Mouse (Mus musculus): ENCODE results near the gene Ssc4d. TPM values are rescaled to one million over a fixed set of nuclear protein-coding genes. Genes with fewer than 3 reads are reported as not detected.

The Ssc4d gene
- polyA plus RNA-seq, 1 experiment from 2014 or later, result 3.8 TPM

DNA sequence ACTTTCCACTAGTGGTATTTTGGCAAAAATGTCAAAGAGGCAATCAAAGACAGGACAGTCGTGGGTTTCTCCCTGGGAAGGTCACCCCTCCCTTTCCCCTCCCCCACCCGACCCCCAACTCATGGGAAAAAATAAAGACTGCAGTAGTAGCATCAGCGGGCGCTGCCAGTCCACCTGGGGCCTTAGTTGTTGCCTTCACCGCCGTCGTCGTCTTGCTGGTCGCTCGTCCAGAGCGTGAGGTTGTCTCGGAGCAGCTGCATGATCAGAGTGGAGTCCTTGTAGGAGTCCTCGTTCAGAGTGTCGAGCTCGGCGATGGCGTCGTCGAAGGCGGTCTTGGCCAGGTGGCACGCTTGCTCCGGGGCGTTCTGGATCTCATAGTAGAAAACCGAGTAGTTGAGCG is 63.5 kb downstream of the Ssc4d start:
- Histone ChIP-seq H3K9ac (no peak overlapping the region), H3K4me3 (ENCODE audit: low read depth, low read length) (no peak overlapping the region), H3K9me3 (ENCODE audit: low read depth, low read length) (no peaks in the 10 kb centered on the region), H3K27me3 (ENCODE audit: insufficient read depth, low read length) (no peaks in the 10 kb centered on the region), H3K27ac (ENCODE audit: low read depth) (no peak overlapping the region), H3K36me3 (ENCODE audit: insufficient read depth) (peaks cover 72% of the 10 kb centered on the region), H3K4me1 (ENCODE audit: insufficient read depth) (peaks cover 3% of the 10 kb centered on the region; the same call in 1 of the 2 replicates), H3K4me2 (no peak overlapping the region)
- no peak for DNase-seq
- ATAC-seq (ENCODE audit: insufficient read depth), result no peak
- TF ChIP-seq CTCF (IDR thresholded peaks at IDR 0.05; ENCODE audit: low read depth), result no peak
- WGBS, result 89% methylated on average over 25 of the region's 25 CpGs

Other genes with a start within 250 kb of the Ssc4d start
- gene Tmem120a, start 230.1 kb downstream of the Ssc4d start, polyA plus RNA-seq (2014; fragmentation: Nextera tagmentation; extraction: Ambion mirVana), result 38.6 and 43.5 TPM in 2 replicates
- gene Styxl1, start 196.1 kb downstream of the Ssc4d start, polyA plus RNA-seq (2014; fragmentation: Nextera tagmentation; extraction: Ambion mirVana), result not detected in 2 replicates
- 464 and 470 TPM in 2 replicates for gene Mdh2, start 196.1 kb downstream of the Ssc4d start, polyA plus RNA-seq (2014; fragmentation: Nextera tagmentation; extraction: Ambion mirVana)
- gene Srrm3, start 167.6 kb downstream of the Ssc4d start, polyA plus RNA-seq (2014; fragmentation: Nextera tagmentation; extraction: Ambion mirVana), result 0.17 and 0.38 TPM in 2 replicates
- gene Hspb1, start 86.6 kb downstream of the Ssc4d start, polyA plus RNA-seq (2014; fragmentation: Nextera tagmentation; extraction: Ambion mirVana), result 62.8 and 68.1 TPM in 2 replicates
- 74.7 and 79.0 TPM in 2 replicates for gene Ywhag, start 39.9 kb downstream of the Ssc4d start, polyA plus RNA-seq (2014; fragmentation: Nextera tagmentation; extraction: Ambion mirVana)
- not detected in 2 replicates for gene Zp3, start 5.6 kb upstream of the Ssc4d start, polyA plus RNA-seq (2014; fragmentation: Nextera tagmentation; extraction: Ambion mirVana)
- 21.4 and 24.4 TPM in 2 replicates for gene Dtx2, start 20.3 kb upstream of the Ssc4d start, polyA plus RNA-seq (2014; fragmentation: Nextera tagmentation; extraction: Ambion mirVana)
- 23.8 and 26.7 TPM in 2 replicates for gene Upk3b, start 64.0 kb upstream of the Ssc4d start, polyA plus RNA-seq (2014; fragmentation: Nextera tagmentation; extraction: Ambion mirVana)
- gene Upk3bl, start 80.0 kb upstream of the Ssc4d start, polyA plus RNA-seq (2014; fragmentation: Nextera tagmentation; extraction: Ambion mirVana), result 1.5 and 1.8 TPM in 2 replicates
- gene Rasa4, start 109.4 kb upstream of the Ssc4d start, polyA plus RNA-seq (2014; fragmentation: Nextera tagmentation; extraction: Ambion mirVana), result 4.2 and 4.4 TPM in 2 replicates
- 217 and 229 TPM in 2 replicates for gene Polr2j, start 142.1 kb upstream of the Ssc4d start, polyA plus RNA-seq (2014; fragmentation: Nextera tagmentation; extraction: Ambion mirVana)
- gene Lrwd1, start 161.5 kb upstream of the Ssc4d start, polyA plus RNA-seq (2014; fragmentation: Nextera tagmentation; extraction: Ambion mirVana), result 36.6 and 37.6 TPM in 2 replicates
- gene Alkbh4, start 161.6 kb upstream of the Ssc4d start, polyA plus RNA-seq (2014; fragmentation: Nextera tagmentation; extraction: Ambion mirVana), result 12.9 and 14.8 TPM in 2 replicates
- gene Orai2, start 196.2 kb upstream of the Ssc4d start, polyA plus RNA-seq (2014; fragmentation: Nextera tagmentation; extraction: Ambion mirVana), result 7.0 and 7.1 TPM in 2 replicates
- 52.1 and 60.3 TPM in 2 replicates for gene Prkrip1, start 224.4 kb upstream of the Ssc4d start, polyA plus RNA-seq (2014; fragmentation: Nextera tagmentation; extraction: Ambion mirVana)